Mouse (Mus musculus) urinary bladder, postnatal 36 days (tissue): ENCODE results near the gene Vmn2r28.
"Not testable (repeated sequence)": the region's sequence is repeated elsewhere in the genome, so short reads cannot be mapped to it uniquely, and the experiment has no call there.

Source experiments
- DNase-seq, 2 experiments: peaks; one replicate each; pipeline ENCODE4 v3.0.0; 2022; ENCODE audit warnings: low spot score in 2 of 2, mixed read lengths in 1 of 2

The Vmn2r28 gene

DNA sequence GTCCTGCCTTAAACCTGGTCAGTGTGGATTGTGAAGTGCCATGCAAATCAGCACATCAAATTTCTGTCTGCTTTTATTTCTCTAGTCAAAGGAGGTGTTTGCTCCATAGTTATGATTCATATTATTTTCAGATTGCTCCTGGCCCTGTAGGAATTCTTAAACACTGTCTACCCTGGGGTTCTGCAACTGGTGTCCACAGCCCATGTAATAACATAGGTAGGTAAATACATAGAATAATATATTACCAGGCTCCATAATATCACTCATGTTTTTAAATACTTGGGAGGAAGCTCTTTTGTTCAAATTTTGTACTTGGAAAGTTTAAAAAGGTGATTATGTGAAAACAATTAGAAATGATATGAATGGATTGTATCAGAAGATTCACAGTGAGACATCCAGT lies at the start of gene Vmn2r28:
Gene Vmn2r28, minus strand, starts transcription at position 101 of the 400 bp plus-strand sequence.
- not testable (repeated sequence) for DNase-seq

DNA sequence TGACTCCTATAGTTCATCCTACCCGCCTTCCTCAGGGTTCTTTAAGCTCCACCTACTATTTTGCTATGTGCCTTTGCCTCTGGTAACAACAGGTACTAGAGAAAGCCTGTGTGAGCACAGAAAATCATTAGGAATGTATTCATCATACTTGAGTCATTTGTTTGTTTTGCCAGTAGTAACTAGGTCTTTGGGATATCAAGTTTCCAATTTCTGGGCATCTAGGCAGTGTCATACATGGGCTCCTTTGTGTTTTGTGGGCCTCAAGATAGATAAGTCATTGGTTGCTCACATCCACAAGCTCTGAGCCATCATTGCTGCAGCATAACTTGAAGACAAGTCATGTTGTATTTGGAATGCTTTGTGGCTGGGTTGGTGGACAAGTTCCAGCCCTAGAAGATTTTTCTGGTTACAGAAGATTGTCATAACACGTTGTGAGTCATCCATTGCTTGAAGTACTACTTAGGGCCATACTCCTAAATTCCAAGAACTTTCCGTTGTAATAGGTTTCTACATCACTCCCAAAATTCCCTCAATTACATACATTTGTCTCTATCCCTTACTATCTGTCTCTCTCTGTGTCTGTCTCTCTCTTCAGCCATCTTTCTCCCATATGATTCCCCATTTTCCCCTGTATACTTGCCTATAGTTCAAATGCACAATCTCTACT lies 47.1 kb upstream of the Vmn2r28 start:
- not testable (repeated sequence) for DNase-seq

DNA sequence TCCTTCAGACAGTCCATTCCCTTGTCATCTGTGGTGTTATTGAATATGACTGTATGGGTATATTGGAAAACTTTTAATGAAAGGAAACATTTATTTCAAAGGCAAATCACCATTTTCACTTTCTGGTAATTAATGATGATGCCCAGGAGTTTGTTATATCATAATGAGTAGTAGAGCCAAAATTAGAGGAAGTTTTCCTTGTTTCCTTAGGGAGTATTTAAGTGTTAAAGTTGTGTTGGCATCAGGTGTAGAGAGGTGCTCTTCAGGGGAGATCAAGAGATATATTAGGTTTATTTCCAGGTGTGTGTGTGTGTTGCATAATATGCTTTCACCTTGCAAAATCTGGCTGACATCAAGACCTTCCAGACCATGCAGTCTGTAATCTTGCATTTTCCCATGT lies 37.1 kb downstream of the Vmn2r28 start, which contains the start of gene Vmn1r59:
Gene Vmn1r59, minus strand, starts transcription at position 101 of the 400 bp plus-strand sequence.
- no peak for DNase-seq

DNA sequence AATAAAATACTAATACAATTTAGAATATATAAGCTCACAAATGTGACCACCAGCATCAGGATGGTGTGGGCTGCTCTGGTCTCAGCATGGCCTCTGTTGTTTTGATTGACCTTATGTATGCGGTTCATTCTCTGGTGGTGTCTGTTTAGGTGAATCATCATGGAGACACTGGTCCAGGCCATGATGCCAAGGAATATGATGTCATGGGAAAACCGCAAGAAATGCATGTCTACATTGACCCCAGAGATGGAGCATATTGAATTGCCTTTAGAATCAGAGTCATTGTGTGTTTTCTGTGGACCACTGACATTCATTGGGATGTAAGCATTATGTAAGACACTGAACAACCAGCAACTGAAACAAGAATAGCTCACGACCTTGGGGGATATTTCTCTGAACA lies 39.7 kb downstream of the Vmn2r28 start:
- DNase-seq, result not testable (repeated sequence)

DNA sequence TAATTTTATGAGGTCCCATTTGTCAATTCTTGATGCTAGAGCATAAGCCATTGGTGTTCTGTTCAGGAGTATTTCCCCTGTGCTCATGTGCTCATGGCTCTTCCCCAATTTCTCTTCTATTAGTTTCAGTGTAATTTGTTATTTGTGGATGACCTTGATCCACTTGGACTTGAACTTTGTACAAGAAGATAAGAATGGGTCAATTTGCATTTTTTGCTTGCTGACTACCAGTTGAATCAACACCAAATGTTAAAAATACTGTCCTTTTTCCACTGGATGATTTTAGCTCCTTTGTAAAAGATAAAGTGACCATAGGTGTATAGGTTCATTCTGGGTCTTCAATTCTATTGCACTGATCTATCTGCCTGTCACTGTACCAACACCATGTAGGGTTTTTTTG lies 45.1 kb downstream of the Vmn2r28 start:
- no peak for DNase-seq
